Mouse (Mus musculus) heart, postnatal 14 days (tissue): ENCODE measurements at regions not wholly inside any gene's neighbourhood (a gene's known extent, or its start where the extent isn't known, plus 50 kb on each side); places are given as distances from the start of the nearest gene placed in this dataset.

Experiments used
- DNase-seq, 2 experiments: peaks; one replicate each; pipeline ENCODE4 v3.0.0; 2021 to 2022
- intact Hi-C: fragments of 180-260 bp; cut with DNase I; formaldehyde crosslinking; loops from one replicate; pipeline ENCODE4 v1.15.1; 2025

- DNase-seq: no peak
- intact Hi-C loops: loop anchor here (5.0 kb wide), 1 partner anchor 52 kb away; no protein-coding TSS in a partner anchor
Measured at GRCm38 (mm10) chr16:92955508-92955907, 129.6 kb upstream of the Runx1 start.

- intact Hi-C loops: loop anchor here (5.0 kb wide), 1 partner anchor 52 kb away; no protein-coding TSS in a partner anchor
- DNase-seq: no peak
Measured at GRCm38 (mm10) chr16:92955087-92955486, 129.1 kb upstream of the Runx1 start.

GRCm38 (mm10) chr16:92953936-92954654 lies 128.1 kb upstream of the Runx1 start:
- peak; percentile 69 to 72 for DNase-seq
- intact Hi-C loops: no loop called here

GRCm38 (mm10) chr16:92952336-92953097 lies 126.6 kb upstream of the Runx1 start:
- DNase-seq: peak in 1 of 2 experiments; percentile 33
- intact Hi-C loops: no loop called here

- intact Hi-C loops: no loop called here
- peak in 1 of 2 experiments; percentile 22 for DNase-seq
Measured at GRCm38 (mm10) chr16:92951516-92951915, 125.6 kb upstream of the Runx1 start.

GRCm38 (mm10) chr16:92948494-92948893 lies 122.5 kb upstream of the Runx1 start:
- DNase-seq: peak in 1 of 2 experiments; percentile 5
- intact Hi-C loops: no loop called here

GRCm38 (mm10) chr16:92946554-92946953 lies 120.6 kb upstream of the Runx1 start:
- intact Hi-C loops: no loop called here

GRCm38 (mm10) chr16:92943901-92944300 lies 118.0 kb upstream of the Runx1 start:
- intact Hi-C loops: no loop called here
- DNase-seq: no peak

More at GRCm38 (mm10) chr16:92946554-92946953, 120.6 kb upstream of the Runx1 start:
- DNase-seq: no peak

- no peak for DNase-seq
- intact Hi-C loops: no loop called here
Measured at GRCm38 (mm10) chr16:92939618-92940017, 113.7 kb upstream of the Runx1 start.

- intact Hi-C loops: no loop called here
- no peak for DNase-seq
Measured at GRCm38 (mm10) chr16:92935848-92936535, 110.0 kb upstream of the Runx1 start.

- intact Hi-C loops: no loop called here
- no peak for DNase-seq
Measured at GRCm38 (mm10) chr16:92930103-92930502, 104.2 kb upstream of the Runx1 start.

GRCm38 (mm10) chr16:92928201-92928600 lies 102.3 kb upstream of the Runx1 start:
- intact Hi-C loops: no loop called here
- DNase-seq: no peak

GRCm38 (mm10) chr16:92927662-92928061 lies 101.7 kb upstream of the Runx1 start:
- intact Hi-C loops: no loop called here
- DNase-seq: no peak

- no peak for DNase-seq
- intact Hi-C loops: no loop called here
Measured at GRCm38 (mm10) chr16:92926853-92927252, 100.9 kb upstream of the Runx1 start.

GRCm38 (mm10) chr16:92920947-92921346 lies 95.0 kb upstream of the Runx1 start:
- intact Hi-C loops: no loop called here

GRCm38 (mm10) chr16:92917356-92917755 lies 91.4 kb upstream of the Runx1 start:
- DNase-seq: no peak
- intact Hi-C loops: no loop called here

More at GRCm38 (mm10) chr16:92920947-92921346, 95.0 kb upstream of the Runx1 start:
- no peak for DNase-seq

- no peak for DNase-seq
- intact Hi-C loops: no loop called here
Measured at GRCm38 (mm10) chr16:92915651-92916050, 89.7 kb upstream of the Runx1 start.

GRCm38 (mm10) chr16:92906873-92907272 lies 80.9 kb upstream of the Runx1 start:
- intact Hi-C loops: no loop called here
- no peak for DNase-seq

GRCm38 (mm10) chr16:92905626-92906025 lies 79.7 kb upstream of the Runx1 start:
- intact Hi-C loops: no loop called here
- no peak for DNase-seq

GRCm38 (mm10) chr16:92903892-92904473 lies 78.0 kb upstream of the Runx1 start:
- no peak for DNase-seq
- intact Hi-C loops: no loop called here

GRCm38 (mm10) chr16:92903486-92903885 lies 77.5 kb upstream of the Runx1 start:
- intact Hi-C loops: no loop called here
- no peak for DNase-seq
